Mouse (Mus musculus): ENCODE measurements around the gene Il22.

GRCm38 (mm10) chr10:118179265-118179664 is 25.5 kb upstream of the Il22 start:
- TF ChIP-seq CTCF (IDR thresholded peaks at IDR 0.05; ENCODE audit: borderline replicate concordance, insufficient read depth, low read length) (no peak), POLR2A (IDR thresholded peaks at IDR 0.05; ENCODE audit: low read depth, low read length) (no peak)

Data from embryonic fibroblast, embryonic 13.5 days (primary cell).